Mouse (Mus musculus) erythroid progenitor cell, adult 5-6 weeks (primary cell): Measurements from ENCODE around the gene Olfr699. TPM values are rescaled to one million over a fixed set of nuclear protein-coding genes. Genes with fewer than 3 reads are reported as not detected.
"Not testable (repeated sequence)": the region's sequence is repeated elsewhere in the genome, so short reads cannot be mapped to it uniquely, and the experiment has no call there.

Source experiments
- ATAC-seq: replicated peaks from 2 replicates; pipeline ENCODE4 v1.8.0; 2016; ENCODE audit warnings: moderate number of reproducible peaks, mild to moderate bottlenecking, moderate TSS enrichment, inconsistent platforms; ENCODE audit not compliant: poor library complexity, low FRiP score, severe bottlenecking
- total RNA-seq, 2 experiments: library from RNA; stranded (forward) in 1 of 2; stranded (reverse) in 1 of 2; fragments of 150-400 nt in 1 of 2; fragments of 186-747, 209-891 nt in 1 of 2; gene quantifications; 2 replicates each; pipeline versions ENCODE4 v1.2.3 to v1.2.4; 2015 to 2017; ENCODE audit warnings: low replicate concordance in 2 of 2

The Olfr699 gene
- total RNA-seq (2015; ENCODE audit: low replicate concordance): 0.84 TPM in 1 of 2 replicates, not detected in the other
- total RNA-seq (2017; ENCODE audit: low replicate concordance): not detected in 2 replicates

DNA sequence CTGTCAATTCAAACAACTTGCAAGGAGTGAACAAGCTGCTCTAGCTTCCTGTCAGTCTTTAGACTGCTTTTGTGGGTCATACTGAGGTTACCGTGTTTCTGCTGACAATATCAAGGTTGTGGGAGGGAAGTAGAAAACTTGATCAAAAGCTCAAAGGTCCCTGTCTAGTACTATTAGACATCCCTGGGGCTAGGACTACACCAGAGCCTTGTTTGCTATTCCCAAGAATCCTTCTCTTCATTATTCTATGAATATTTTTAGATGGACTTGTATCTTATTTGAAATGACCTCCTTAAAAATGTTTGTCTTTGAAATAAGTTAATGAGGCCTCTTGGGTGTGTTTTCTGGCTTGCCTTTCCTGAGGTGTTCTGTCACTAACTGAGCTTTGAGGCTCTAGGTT, at the start of gene Olfr699:
Olfr699 (minus strand) TSS at position 101 of the 400 bp plus-strand sequence.
- no peak for ATAC-seq

DNA sequence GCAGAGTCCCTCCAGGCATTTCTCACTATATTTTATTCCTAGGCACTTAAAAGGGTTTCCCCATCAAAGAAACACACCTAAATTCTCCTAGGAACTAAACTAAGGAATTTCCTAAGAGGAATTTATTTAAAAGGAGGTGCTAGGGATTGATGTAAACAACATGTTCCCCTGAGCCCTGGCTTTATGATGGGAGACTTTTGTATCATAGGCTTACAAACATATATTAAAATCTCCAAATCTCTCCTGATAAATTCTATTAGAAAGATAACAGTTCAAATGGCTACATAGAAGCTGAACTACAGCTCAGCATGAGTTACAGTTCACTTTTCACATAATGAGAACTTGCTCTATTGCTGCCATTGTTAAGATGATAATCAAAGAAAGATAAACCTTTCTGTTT, 40.8 kb upstream of the Olfr699 start, which contains the start of gene Olfr702:
Olfr702 (minus strand) TSS at position 101 of the 400 bp plus-strand sequence.
- ATAC-seq: no peak

DNA sequence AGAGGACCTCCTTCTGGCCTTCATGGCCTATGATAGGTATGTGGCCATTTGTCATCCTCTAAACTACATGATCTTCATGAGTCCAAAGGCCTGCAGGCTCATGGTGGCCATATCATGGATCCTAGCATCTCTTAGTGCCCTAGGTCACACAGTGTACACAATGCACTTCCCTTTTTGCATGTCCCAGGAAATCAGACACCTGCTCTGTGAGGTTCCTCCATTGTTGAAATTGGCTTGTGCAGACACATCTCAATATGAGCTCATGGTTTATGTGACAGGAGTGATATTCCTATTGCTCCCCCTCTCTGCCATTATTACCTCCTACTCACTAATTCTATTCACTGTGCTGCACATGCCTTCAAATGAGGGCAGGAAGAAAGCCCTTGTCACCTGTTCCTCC, 25.4 kb upstream of the Olfr699 start:
- ATAC-seq: no peak

DNA sequence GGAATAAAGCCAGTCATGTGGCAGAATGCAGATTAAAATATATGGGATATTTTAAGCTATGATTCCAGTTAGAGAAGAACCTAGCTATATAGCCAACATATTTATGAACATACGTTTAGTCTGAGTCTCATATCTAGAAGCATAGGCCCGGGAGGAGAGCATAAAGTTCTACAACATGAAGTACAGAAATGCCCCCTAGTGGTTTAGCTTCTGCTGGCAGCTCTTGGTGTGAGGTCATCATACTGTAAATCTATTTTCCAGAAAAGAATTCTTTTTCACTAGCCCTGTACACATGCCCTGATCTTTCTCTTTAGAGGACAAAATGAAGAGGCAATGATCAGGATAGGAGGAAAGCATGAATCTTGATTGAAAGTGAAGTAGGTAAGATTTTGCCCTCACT, 22.8 kb upstream of the Olfr699 start:
- no peak for ATAC-seq

DNA sequence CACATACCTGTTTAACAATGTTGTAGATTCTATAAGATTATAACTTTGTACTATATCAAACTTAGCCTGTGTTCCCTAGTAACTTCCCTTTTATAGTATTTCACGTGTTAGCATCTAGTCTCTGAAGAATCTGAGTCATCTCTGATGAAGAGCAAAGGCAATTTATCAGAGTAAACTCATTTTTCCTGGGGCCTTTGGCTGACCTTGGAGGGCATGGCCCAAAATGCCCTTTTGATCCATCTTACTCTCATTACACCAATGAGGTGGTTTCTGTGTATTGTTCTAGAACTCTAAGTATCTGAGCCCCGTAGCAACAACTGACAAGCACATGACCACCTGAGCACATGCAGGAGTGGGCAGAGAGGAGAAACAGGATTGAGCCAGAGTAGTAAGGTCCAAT, 20.8 kb upstream of the Olfr699 start, which contains the start of gene Olfr701:
Olfr701 (plus strand) TSS at position 301 of the 400 bp plus-strand sequence.
- ATAC-seq: no peak

DNA sequence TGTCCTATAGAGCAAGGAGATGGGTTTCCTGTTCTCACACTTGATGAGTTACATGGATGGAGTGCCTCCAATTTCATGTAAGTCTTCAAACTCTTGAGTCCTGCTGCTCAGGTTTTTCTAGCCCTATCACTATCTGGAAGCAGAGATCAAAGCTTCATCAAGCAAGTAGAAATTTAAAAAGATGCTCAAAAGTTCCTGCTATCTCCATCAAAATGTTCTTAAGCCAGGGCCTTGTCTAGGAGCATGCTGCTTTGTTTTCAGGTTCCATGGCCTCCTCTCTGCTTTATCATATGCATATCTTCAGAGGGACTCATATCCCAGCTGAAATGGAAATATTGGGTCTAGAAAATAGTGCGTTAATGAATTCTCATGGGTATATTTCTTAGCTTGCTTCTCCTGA, 15.7 kb upstream of the Olfr699 start, which contains the start of gene Olfr700:
Olfr700 (minus strand) TSS at position 101 of the 400 bp plus-strand sequence.
- no peak for ATAC-seq

DNA sequence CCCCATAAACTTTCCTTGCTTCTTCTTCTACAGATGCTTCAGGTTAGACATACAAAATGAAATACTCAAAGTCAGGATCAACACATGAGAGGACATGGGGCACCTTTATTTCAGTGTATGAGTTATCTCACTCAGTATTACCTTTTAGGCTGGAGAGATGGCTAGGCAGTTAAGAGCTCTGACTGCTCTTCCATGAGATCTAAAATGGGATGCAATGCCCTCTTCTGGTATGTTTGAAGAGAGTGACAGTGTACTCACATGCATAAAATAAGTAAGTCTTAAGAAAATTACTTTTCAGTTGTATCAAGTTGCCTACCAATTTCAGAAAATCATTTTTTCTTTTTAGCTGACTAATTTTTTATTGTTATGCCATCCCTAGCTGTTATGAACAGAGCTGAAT, 4.7 kb downstream of the Olfr699 start:
- ATAC-seq: no peak

DNA sequence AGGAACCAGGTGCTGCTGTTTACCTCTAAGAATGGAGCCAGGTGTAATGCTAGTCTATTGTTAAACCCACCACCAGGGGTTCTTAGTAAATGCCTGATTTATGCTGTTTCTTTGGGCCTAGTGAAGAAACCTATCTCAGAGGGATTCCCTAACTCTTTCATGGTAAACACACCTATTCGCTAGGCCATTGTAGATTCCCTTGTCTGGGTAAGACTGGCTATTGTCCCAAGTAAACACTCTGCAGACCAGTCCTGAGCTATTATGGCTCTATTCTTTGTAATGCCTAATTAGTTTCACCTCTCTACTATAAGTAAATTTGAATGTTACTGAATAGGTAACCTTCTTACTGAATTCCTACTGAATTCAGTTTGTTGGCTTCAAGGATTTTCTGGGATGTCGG, 32.0 kb downstream of the Olfr699 start:
- ATAC-seq: not testable (repeated sequence)

DNA sequence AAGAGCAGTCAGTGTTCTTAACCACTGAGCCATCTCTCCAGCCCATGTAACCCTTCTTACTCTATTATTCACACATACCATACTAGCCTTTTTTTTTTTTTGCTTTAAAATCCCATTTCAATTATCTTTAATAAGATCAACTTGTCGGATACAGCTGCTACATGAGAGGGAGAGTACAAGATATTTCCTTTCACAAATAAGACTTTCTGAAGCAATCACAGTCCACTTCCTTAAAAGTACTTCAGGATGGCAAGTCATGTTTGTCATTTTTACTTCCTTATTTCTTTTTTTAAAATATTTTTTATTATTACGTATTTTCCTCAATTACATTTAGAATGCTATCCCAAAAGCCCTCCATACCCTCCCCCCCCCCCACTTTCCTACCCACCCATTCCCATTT, 34.2 kb downstream of the Olfr699 start:
- ATAC-seq: no peak

DNA sequence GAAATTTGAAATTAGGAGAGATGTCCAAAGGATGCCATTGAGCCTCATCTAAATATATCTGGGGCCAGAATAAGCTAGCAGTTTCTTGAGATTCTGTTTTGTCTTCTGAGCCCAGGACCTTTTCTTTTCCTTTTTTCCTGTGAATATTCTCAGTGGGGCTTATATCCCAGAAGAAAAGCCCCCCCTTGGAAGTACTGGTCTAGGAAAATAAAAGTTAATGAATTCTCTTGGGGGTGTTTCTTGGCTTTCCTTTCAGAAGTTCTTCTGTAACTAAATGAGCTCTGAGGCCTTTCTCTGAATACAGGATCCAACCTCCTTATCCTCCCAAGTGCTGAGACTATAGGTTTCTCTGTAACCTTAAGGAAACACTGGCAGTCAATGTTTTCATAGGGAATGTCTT, 37.7 kb downstream of the Olfr699 start, which contains the start of gene Olfr698:
Olfr698 (minus strand) TSS at position 101 of the 400 bp plus-strand sequence.
- no peak for ATAC-seq

DNA sequence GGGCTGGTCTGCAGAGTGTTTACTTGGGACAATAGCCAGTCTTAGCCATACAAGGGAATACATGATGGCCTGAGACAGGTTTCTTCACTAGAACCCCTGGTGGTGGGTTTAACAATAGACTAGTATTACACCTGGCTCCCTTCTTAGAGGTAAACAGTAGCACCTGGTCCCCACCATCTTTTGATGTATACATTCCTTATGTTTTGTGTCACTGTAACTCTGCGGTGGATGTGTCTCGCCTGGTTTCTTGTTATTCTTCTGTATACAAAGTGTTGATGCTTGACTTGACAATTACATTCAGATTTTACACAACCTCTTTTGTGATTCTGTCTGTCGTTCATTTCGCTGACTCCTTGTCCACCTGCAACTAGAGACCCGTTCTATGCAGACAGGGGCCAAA, 47.2 kb downstream of the Olfr699 start:
- no peak for ATAC-seq

DNA sequence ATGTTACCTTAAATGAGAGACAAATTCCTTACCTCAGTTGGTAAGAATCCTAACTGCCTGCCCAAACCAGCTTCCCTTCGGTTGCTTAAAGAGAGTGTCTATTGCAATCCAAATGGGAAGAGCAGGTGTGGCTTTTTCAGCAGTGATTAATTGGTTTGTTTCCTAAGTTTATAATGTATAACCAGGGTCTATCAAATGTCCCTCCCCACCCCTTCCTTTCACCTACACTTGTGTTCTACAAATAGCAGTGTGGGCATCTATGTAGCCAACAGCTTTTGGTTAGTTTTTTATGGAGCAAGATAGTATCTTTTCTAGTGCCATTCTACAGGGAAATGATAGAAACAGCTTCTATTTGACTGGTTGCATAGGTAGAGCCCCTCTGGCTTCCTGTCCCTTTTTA, 50.7 kb downstream of the Olfr699 start, which contains the start of gene Olfr697:
Olfr697 (minus strand) TSS at position 101 of the 400 bp plus-strand sequence.
- no peak for ATAC-seq

Other genes starting within 250 kb of the Olfr699 start
- gene Olfr693, start 112.6 kb downstream of the Olfr699 start, total RNA-seq (2015; ENCODE audit: low replicate concordance): not detected in 2 replicates
- not detected in 2 replicates for gene Olfr693, start 112.6 kb downstream of the Olfr699 start, total RNA-seq (2017; ENCODE audit: low replicate concordance)
- gene Olfr694, start 101.4 kb downstream of the Olfr699 start, total RNA-seq (2015; ENCODE audit: low replicate concordance): not detected in 2 replicates
- gene Olfr694, start 101.4 kb downstream of the Olfr699 start, total RNA-seq (2017; ENCODE audit: low replicate concordance): not detected in 2 replicates
- not detected in 2 replicates for gene Olfr695, start 76.8 kb downstream of the Olfr699 start, total RNA-seq (2015; ENCODE audit: low replicate concordance)
- gene Olfr695, start 76.8 kb downstream of the Olfr699 start, total RNA-seq (2017; ENCODE audit: low replicate concordance): not detected in 2 replicates
- not detected in 2 replicates for gene Olfr697, start 50.8 kb downstream of the Olfr699 start, total RNA-seq (2015; ENCODE audit: low replicate concordance)
- not detected in 2 replicates for gene Olfr697, start 50.8 kb downstream of the Olfr699 start, total RNA-seq (2017; ENCODE audit: low replicate concordance)
- not detected in 2 replicates for gene Olfr698, start 37.8 kb downstream of the Olfr699 start, total RNA-seq (2015; ENCODE audit: low replicate concordance)
- gene Olfr698, start 37.8 kb downstream of the Olfr699 start, total RNA-seq (2017; ENCODE audit: low replicate concordance): not detected in 2 replicates
- not detected in 2 replicates for gene Olfr700, start 15.6 kb upstream of the Olfr699 start, total RNA-seq (2015; ENCODE audit: low replicate concordance)
- not detected in 2 replicates for gene Olfr700, start 15.6 kb upstream of the Olfr699 start, total RNA-seq (2017; ENCODE audit: low replicate concordance)
- gene Olfr701, start 20.9 kb upstream of the Olfr699 start, total RNA-seq (2015; ENCODE audit: low replicate concordance): not detected in 2 replicates
- not detected in 2 replicates for gene Olfr701, start 20.9 kb upstream of the Olfr699 start, total RNA-seq (2017; ENCODE audit: low replicate concordance)
- gene Olfr702, start 40.7 kb upstream of the Olfr699 start, total RNA-seq (2015; ENCODE audit: low replicate concordance): not detected in 2 replicates
- gene Olfr702, start 40.7 kb upstream of the Olfr699 start, total RNA-seq (2017; ENCODE audit: low replicate concordance): not detected in 2 replicates
- not detected in 2 replicates for gene Olfr703, start 50.2 kb upstream of the Olfr699 start, total RNA-seq (2015; ENCODE audit: low replicate concordance)
- gene Olfr703, start 50.2 kb upstream of the Olfr699 start, total RNA-seq (2017; ENCODE audit: low replicate concordance): not detected in 2 replicates
- not detected in 2 replicates for gene Olfr704, start 70.0 kb upstream of the Olfr699 start, total RNA-seq (2015; ENCODE audit: low replicate concordance)
- gene Olfr704, start 70.0 kb upstream of the Olfr699 start, total RNA-seq (2017; ENCODE audit: low replicate concordance): not detected in 2 replicates
- gene Olfr705, start 83.7 kb upstream of the Olfr699 start, total RNA-seq (2015; ENCODE audit: low replicate concordance): not detected in 2 replicates
- gene Olfr705, start 83.7 kb upstream of the Olfr699 start, total RNA-seq (2017; ENCODE audit: low replicate concordance): not detected in 2 replicates
- gene Olfr706, start 95.0 kb upstream of the Olfr699 start, total RNA-seq (2015; ENCODE audit: low replicate concordance): not detected in 2 replicates
- gene Olfr706, start 95.0 kb upstream of the Olfr699 start, total RNA-seq (2017; ENCODE audit: low replicate concordance): not detected in 2 replicates
- gene Olfr707, start 108.0 kb upstream of the Olfr699 start, total RNA-seq (2015; ENCODE audit: low replicate concordance): not detected in 2 replicates
- gene Olfr707, start 108.0 kb upstream of the Olfr699 start, total RNA-seq (2017; ENCODE audit: low replicate concordance): not detected in 2 replicates
- not detected in 2 replicates for gene Olfr1532-ps1, start 114.8 kb upstream of the Olfr699 start, total RNA-seq (2015; ENCODE audit: low replicate concordance)
- gene Olfr1532-ps1, start 114.8 kb upstream of the Olfr699 start, total RNA-seq (2017; ENCODE audit: low replicate concordance): not detected in 2 replicates
- not detected in 2 replicates for gene Olfr709-ps1, start 139.0 kb upstream of the Olfr699 start, total RNA-seq (2015; ENCODE audit: low replicate concordance)
- not detected in 2 replicates for gene Olfr709-ps1, start 139.0 kb upstream of the Olfr699 start, total RNA-seq (2017; ENCODE audit: low replicate concordance)
- not detected in 2 replicates for gene Olfr710, start 155.1 kb upstream of the Olfr699 start, total RNA-seq (2015; ENCODE audit: low replicate concordance)
- gene Olfr710, start 155.1 kb upstream of the Olfr699 start, total RNA-seq (2017; ENCODE audit: low replicate concordance): not detected in 2 replicates
- gene Olfr6, start 170.7 kb upstream of the Olfr699 start, total RNA-seq (2015; ENCODE audit: low replicate concordance): not detected in 2 replicates
- not detected in 2 replicates for gene Olfr6, start 170.7 kb upstream of the Olfr699 start, total RNA-seq (2017; ENCODE audit: low replicate concordance)
- not detected in 2 replicates for gene Olfr711, start 182.3 kb upstream of the Olfr699 start, total RNA-seq (2015; ENCODE audit: low replicate concordance)
- gene Olfr711, start 182.3 kb upstream of the Olfr699 start, total RNA-seq (2017; ENCODE audit: low replicate concordance): 0.38 TPM in 1 of 2 replicates, not detected in the other
- not detected in 2 replicates for gene Olfr2, start 212.9 kb upstream of the Olfr699 start, total RNA-seq (2015; ENCODE audit: low replicate concordance)
- gene Olfr2, start 212.9 kb upstream of the Olfr699 start, total RNA-seq (2017; ENCODE audit: low replicate concordance): not detected in 2 replicates
- gene Olfr713, start 238.0 kb upstream of the Olfr699 start, total RNA-seq (2015; ENCODE audit: low replicate concordance): not detected in 2 replicates
- gene Olfr713, start 238.0 kb upstream of the Olfr699 start, total RNA-seq (2017; ENCODE audit: low replicate concordance): not detected in 2 replicates